Mouse (Mus musculus): ENCODE results near the gene Dhx16.

Dhx16 gene

DNA sequence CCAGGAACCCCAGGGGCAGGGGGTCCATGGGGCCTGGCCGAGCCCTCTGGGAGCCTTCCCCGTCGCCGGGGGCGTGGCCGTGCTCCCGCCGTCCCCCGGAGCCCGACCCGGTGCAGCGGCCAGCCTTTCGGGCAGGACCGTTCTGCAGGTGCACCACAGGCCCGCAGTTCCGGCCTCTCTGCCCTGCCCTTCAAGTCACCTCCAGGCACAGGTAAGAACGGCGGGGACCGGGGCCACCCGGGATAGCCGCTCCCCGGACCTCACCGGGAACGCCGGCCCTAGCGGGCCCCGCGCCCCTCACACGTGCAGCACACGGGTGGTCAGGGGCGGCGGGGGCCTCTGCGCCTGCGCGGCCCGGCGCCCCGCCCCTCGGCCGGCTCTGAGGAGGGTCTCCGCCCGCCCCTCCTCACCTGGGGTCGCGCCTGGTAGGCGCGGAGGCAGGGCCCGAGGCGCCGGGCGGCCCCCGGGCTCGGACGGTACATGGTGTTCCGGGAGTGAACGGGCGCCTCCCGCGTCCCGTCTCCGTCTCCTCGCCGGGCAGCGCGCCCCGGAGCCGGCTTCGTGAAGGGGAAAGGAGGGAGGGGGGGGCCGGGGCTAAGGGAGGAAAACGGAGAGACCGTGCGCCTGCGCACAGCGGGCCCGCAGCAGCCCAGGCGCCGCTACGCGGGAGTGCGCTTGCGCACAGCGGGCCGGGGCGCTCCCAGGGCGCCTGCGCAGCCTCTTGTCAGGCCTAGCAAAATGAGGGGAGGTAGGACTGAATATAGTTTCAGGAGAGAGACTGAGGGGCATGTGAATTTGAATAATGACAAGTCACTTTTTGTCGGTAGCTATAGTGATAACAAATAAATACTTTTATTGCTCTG lies 17.4 kb downstream of the Dhx16 start, which contains the start of gene 2310061I04Rik:
Gene 2310061I04Rik (minus strand): TSS at position 651 of the 863 bp plus-strand sequence.
- DNase-seq (ENCODE audit: low read depth, low spot score) = peak; percentile 95

DNA sequence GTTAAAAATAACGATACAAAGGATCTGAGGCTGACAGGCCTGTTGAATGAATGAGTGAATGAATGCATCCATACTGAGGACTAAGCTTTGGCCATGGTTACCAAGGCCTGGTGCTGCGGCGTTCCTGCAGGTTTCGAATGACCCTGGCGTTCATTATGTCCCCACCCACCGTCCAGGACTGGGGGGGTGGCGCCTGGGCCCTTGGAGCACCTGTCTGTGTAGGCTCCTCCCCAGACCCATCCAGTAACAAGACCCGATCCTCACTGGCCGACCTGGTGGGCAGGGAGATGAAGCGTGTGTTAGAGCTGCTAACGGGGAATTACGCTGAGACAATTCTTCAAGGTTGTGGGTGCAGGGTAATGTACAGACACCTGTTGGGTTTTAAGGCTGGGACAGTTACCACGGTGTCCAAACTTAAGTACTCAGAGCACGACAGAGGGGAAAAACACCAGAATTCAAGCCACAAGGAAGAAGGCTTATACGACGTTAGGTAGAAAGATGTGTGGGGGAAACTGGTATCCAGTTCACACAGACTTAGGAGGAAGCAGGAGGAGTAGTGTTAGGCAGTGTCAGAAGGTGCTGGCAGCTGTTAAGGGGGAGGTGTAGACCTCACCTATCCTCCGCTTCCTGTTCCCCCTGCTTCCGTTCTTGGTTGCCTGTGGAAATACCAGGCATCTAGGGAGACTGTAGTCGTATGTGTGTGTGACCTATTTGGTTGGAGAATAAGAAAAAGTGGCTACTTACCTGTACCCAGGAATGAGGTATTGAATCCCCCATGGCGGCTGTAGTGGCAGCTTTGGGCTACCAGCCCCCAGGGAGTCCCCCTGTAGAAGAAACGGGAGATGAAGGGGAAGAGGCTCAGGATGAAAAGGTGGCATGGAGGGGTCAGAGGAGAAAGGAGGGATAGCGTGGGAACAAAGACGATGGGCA lies 18.3 kb downstream of the Dhx16 start:
- DNase-seq (ENCODE audit: low read depth, low spot score) = no peak

DNA sequence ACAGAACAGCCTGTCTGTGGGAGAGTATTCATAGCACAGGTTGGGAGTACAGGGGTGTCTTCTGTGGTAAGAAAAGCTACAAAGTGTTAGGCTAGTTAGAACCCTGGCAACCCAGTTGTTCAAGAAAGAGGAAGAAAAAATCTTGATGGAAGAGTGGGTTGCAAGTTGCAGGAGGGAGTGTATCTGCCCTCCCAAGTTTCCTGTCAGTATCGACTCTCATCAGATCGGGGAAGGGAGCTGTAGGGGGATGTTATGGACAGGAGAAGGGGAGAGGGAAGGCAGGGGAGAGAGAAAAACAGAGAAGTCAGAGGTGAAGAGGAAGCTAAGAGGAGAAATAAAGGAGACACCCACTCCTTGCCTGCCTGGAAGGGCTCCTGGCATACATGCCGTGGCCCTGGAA lies 21.0 kb downstream of the Dhx16 start:
- no peak for DNase-seq (ENCODE audit: low read depth, low spot score)

- no peak for DNase-seq (ENCODE audit: low read depth, low spot score)
Measured at GRCm38 (mm10) chr17:35903343-35903991, 23.8 kb downstream of the Dhx16 start.

DNA sequence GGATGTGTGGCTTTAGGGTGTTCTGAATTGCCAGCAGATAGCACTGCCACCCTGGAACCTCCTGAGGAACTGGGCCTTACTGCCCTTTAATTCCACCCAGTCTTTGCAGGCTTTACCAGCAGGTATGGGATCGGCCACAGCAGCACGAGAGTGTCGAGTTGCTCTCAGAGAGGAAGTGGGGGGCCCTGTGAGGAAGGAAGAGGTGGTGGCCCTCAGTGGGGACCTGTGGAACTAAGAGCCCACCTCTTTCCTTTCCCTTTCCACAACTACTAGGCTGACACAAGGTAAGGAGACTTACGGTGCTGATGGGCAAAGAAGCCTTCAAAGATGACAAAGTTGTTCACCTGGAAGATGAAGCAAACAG lies 24.4 kb downstream of the Dhx16 start:
- no peak for DNase-seq (ENCODE audit: low read depth, low spot score)

GRCm38 (mm10) chr17:35905587-35905986 lies 26.0 kb downstream of the Dhx16 start:
- DNase-seq (ENCODE audit: low read depth, low spot score) = no peak

DNA sequence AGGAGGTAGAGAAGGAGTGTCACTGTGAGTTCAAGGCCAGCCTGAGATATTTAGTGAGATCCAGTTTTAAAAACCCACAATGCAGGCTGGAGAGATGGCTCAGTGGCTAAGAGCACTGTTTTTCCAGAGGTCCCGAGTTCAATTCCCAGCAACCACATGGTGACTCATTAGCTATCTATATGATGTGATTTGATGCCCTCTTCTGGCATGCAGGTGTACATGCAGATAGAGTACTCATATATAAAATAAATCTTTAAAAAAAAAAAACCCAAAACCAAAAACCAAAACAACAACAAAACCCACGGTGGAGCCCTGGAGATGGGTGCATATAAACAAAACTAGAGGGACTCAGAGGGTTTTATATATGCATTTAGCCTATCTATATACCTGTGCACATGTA lies 28.0 kb downstream of the Dhx16 start:
- DNase-seq (ENCODE audit: low read depth, low spot score) = no peak

GRCm38 (mm10) chr17:35909186-35909918 lies 29.7 kb downstream of the Dhx16 start:
- no peak for DNase-seq (ENCODE audit: low read depth, low spot score)

- DNase-seq (ENCODE audit: low read depth, low spot score) = peak; percentile 95
Measured at GRCm38 (mm10) chr17:35909919-35910369, 30.3 kb downstream of the Dhx16 start, which contains the start of gene Atat1. Gene Atat1 (minus strand): TSS chr17:35910075.

- no peak for DNase-seq (ENCODE audit: low read depth, low spot score)
Measured at GRCm38 (mm10) chr17:35914975-35915374, 35.4 kb downstream of the Dhx16 start.

- no peak for DNase-seq (ENCODE audit: low read depth, low spot score)
Measured at GRCm38 (mm10) chr17:35915538-35916296, 36.1 kb downstream of the Dhx16 start.

DNA sequence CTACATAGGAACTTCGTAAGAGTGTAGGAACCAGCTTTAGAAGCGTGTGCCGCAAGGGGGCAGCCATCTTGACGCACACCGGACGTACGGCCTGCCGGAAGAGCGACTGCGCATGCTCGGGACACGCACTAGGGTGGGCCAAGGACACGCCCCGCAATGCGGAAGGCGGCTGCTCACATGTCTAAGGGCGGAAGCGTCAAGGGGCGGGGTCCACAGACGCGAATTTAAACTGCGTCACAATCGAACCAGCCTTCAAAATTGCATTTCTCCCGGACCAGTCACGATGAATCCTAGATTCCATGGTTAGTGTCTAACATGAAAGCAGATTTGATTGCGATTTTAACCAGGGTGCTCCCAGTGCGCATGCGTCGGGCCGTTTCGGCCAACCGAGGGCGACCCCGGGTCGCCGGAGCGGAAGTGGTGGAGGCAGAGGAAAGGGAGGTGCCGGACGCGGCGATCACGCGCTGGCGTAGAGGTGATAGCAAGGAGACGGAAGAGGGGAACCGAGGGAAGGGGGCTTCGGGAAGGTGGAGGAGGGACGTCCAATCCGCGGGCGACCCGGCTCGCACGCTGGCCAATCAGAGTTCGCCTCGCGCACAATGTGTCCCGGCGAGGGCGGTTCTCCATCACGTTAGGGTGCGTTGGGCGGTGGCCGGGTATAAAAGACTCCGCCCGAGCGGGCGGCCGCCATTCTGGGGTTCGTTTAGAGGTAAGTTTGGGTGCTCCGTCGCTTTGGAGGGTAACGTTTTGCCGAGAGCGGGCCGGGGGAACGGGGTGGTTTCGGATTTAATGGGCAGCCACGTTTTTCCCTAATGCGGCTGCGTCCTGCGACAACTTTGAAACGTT lies 36.9 kb downstream of the Dhx16 start, which contains the start of the genes Mrps18b and Ppp1r10:
Gene Mrps18b (minus strand): TSS at position 93 of the 846 bp plus-strand sequence.
Gene Ppp1r10 (plus strand): TSS at position 138 of the 846 bp plus-strand sequence.
- DNase-seq (ENCODE audit: low read depth, low spot score) = peak; percentile 100

DNA sequence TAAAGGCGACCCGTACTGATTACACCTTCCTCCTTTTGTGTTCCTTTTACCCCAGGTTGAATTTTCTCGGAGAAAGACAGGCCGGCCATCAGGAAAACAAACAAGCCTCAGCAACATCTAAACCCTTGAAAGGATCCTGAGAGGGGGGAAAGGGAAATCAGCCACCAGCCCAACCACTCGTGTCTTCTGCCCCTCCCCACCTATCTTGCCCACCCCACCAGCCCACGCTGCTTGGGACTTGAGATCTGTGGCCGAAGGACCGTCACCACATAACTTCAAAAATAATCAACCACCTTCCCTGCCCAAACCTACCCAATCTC lies 37.5 kb downstream of the Dhx16 start:
- no peak for DNase-seq (ENCODE audit: low read depth, low spot score)

GRCm38 (mm10) chr17:35917463-35918251 lies 38.0 kb downstream of the Dhx16 start:
- peak; percentile 83 for DNase-seq (ENCODE audit: low read depth, low spot score)

- DNase-seq (ENCODE audit: low read depth, low spot score) = peak; percentile 77
Measured at GRCm38 (mm10) chr17:35918276-35919059, 38.8 kb downstream of the Dhx16 start.

DNA sequence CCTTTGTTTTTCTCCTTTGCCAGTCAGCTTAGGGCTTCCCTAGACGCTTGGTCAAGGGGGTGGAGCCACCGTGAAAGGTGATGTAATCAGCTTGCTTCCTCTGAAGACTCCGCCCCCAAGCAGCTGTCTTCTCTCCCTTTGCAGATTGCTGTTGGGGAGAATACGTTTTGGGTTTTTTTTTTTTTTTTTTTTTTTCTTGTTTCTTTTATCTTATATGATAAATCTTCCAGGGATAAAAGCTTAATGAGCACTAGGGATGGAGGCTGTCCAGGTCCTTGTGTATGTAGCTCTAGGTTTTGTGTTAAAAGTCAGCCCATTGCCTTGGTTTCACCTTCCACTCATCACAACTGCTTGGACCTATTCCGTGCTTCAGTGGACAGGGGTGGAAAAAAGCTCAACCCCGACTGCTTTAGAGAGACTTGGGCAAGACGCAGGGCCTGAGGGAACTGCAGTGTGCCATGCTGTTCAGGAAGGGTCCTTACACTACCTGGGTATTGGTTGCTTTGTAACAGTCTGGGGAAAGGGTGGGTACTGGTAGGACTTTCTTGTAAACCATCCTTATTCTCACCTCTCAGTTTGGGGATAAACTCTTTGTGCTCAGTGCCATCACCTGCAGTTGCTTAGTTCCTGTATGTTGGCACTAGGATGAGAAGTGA lies 39.6 kb downstream of the Dhx16 start:
- DNase-seq (ENCODE audit: low read depth, low spot score) = peak; percentile 96

DNA sequence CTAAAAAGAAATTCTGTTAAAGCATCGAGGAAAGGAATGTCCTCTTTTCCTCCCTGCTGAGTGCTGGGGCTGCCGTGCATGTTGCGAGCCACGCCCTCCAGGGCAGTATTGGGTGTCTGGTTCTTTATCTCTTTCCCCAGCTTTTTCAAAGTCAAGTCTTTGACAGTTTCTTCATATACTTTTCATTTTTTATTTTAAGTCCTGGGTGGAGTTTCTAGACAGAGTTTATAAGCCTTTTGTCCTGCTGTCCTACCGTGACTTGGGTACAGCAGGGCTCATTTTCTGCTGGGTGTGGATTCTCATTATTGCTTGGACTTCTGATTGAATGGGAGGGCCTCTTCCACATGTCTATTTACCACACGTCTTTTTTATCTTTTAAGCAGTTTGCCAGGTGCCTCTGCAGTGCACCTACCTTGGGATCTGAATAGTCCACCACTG lies 40.3 kb downstream of the Dhx16 start:
- DNase-seq (ENCODE audit: low read depth, low spot score) = no peak

Data from mesoderm, embryonic 11.5 days (tissue).